9 mouse cellular contexts compared by ENCODE assay signal in the genomic region with DNA sequence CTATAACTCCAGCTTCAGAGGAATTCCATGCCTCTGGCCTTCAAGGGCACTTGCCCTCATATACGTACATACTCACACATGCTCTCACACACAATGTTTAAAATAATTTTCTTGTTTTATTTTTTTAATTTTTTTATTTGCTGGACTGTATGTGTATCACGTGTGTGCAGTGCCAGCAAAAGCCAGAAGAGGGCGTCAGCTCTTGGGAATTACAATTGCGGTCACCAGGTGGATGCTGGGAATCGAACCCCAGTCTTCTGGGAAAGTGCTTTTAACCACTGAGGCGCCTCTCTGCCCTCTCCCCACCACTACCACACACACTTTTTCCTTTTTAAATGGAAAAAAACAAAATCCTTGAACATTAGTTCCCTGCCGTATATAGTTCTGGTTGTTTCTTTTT. TPM values are rescaled to one million over a fixed set of nuclear protein-coding genes. Genes with fewer than 3 reads are reported as not detected.
DNase-seq lines count a peak whose midpoint lies in the region; ATAC-seq and TF ChIP-seq lines count a peak whose summit lies in the region.
"Had no signal": no experiment of that assay in that cellular context is flagged by ENCODE, and none has a peak within 500 bp of the region (broad histone marks: within the 10 kb centered on the region; RNA-seq: fewer than 3 reads in every experiment).

No protein-coding gene starts in this region.

- H3K27me3 ChIP-seq in heart, embryonic 12.5 days (replicated peaks) = peaks cover 76% of the 10 kb centered on the region
- H3K27me3 ChIP-seq in heart, postnatal 0 days (ENCODE audit: control insufficient read depth, insufficient read depth, low read length) = peaks cover 50% of the 10 kb centered on the region
- H3K27me3 ChIP-seq in midbrain, embryonic 15.5 days (replicated peaks) = no peaks in the 10 kb centered on the region; the same call in 1 of the 2 replicates

- no peak overlapping the region for H3K27ac ChIP-seq in heart, embryonic 12.5 days (ENCODE audit: poor library complexity, severe bottlenecking)
- no peak overlapping the region for H3K27ac ChIP-seq in heart, postnatal 0 days (ENCODE audit: low read depth)
- H3K27ac ChIP-seq in midbrain, embryonic 15.5 days = peak overlapping the region; percentile 90; the same call in 1 of the 2 replicates
- H3K27ac ChIP-seq: liver, embryonic 14.5 days had no signal

- TF ChIP-seq EP300 in heart, postnatal 0 days (IDR thresholded peaks at IDR 0.05; ENCODE audit: low read depth) = no peak

- H3K4me3 ChIP-seq in heart, embryonic 12.5 days = no peak overlapping the region; the same call in 1 of the 2 replicates
- no peak overlapping the region for H3K4me3 ChIP-seq in heart, postnatal 0 days (ENCODE audit: low read depth, low read length)
- 0 out of 2 replicates have a peak overlapping the region, but pooled peaks have one; percentile 48 for H3K4me3 ChIP-seq in midbrain, embryonic 15.5 days

- H3K36me3 ChIP-seq in heart, embryonic 12.5 days = no peaks in the 10 kb centered on the region
- no peaks in the 10 kb centered on the region for H3K36me3 ChIP-seq in heart, postnatal 0 days (replicated peaks; ENCODE audit: control insufficient read depth, insufficient read depth, low read length)
- no peaks in the 10 kb centered on the region for H3K36me3 ChIP-seq in midbrain, embryonic 15.5 days (replicated peaks)

- no peak for ATAC-seq in heart, embryonic 12.5 days (ENCODE audit: insufficient number of reproducible peaks, low FRiP score)
- no peak for ATAC-seq in heart, postnatal 0 days (ENCODE audit: insufficient read depth, low read depth)
- ATAC-seq in midbrain, embryonic 15.5 days (replicated peaks) = 0 out of 2 replicates have a peak, but pooled peaks have one; percentile 8

- TF ChIP-seq CTCF in heart, postnatal 0 days (IDR thresholded peaks at IDR 0.05; ENCODE audit: low read depth) = no peak

- peaks cover 13% of the 10 kb centered on the region; the same call in 1 of the 2 replicates for H3K4me1 ChIP-seq in heart, embryonic 12.5 days (replicated peaks)
- H3K4me1 ChIP-seq in heart, postnatal 0 days (ENCODE audit: control insufficient read depth, insufficient read depth) = peaks cover 6% of the 10 kb centered on the region
- H3K4me1 ChIP-seq in midbrain, embryonic 15.5 days = peaks cover 10% of the 10 kb centered on the region

- 0 out of 2 replicates have a peak, but pooled peaks cover 3% of the 10 kb centered on the region for H3K9me3 ChIP-seq in heart, embryonic 12.5 days (replicated peaks)
- H3K9me3 ChIP-seq in heart, postnatal 0 days (replicated peaks; ENCODE audit: control insufficient read depth, low read length) = no peaks in the 10 kb centered on the region
- H3K9me3 ChIP-seq in midbrain, embryonic 15.5 days = no peaks in the 10 kb centered on the region

- WGBS in heart, embryonic 12.5 days = 81% methylated on average over 7 of the region's 7 CpGs
- 86% methylated on average over 7 of the region's 7 CpGs for WGBS in heart, postnatal 0 days
- WGBS in midbrain, embryonic 15.5 days = 93% methylated on average over 7 of the region's 7 CpGs

- H3K9ac ChIP-seq in heart, embryonic 12.5 days = no peak overlapping the region
- no peak overlapping the region for H3K9ac ChIP-seq in heart, postnatal 0 days (replicated peaks; ENCODE audit: low read depth, low read length)
- no peak overlapping the region for H3K9ac ChIP-seq in midbrain, embryonic 15.5 days
- H3K9ac ChIP-seq: liver, embryonic 14.5 days had no signal

- no peak for DNase-seq in heart, adult 8-10 months (ENCODE audit: low spot score)
- DNase-seq in cerebellum, adult 8-10 months = peak; percentile 52
- DNase-seq in heart, postnatal 0 days (ENCODE audit: low spot score) = no peak
- DNase-seq in thymus, postnatal 4 days = no peak
- DNase-seq in right cerebral cortex, postnatal 25 days = no peak
- DNase-seq in adipocyte (ENCODE audit: low spot score) = no peak

- peak overlapping the region; percentile 91 for H3K4me2 ChIP-seq in heart, embryonic 12.5 days
- peak overlapping the region; percentile 84; the same call in 1 of the 2 replicates for H3K4me2 ChIP-seq in heart, postnatal 0 days (ENCODE audit: low read depth, low read length)
- H3K4me2 ChIP-seq in midbrain, embryonic 15.5 days = peak overlapping the region; percentile 67

RNA-seq across cellular contexts. Expression of a gene that starts 12.5 kb away (rescaled TPM):
- polyA plus RNA-seq in heart, embryonic 12.5 days (2016; fragmentation: Nextera tagmentation; extraction: Ambion mirVana) = 0.20 and 0.44 TPM in 2 replicates
- total RNA-seq in heart, adult 8-10 months (2022) = under 1 TPM in 2 of 4 experiments, not detected in 2; 0.16 to 0.20 TPM
- 0.34 TPM in 1 of 2 replicates, not detected in the other for total RNA-seq in heart, postnatal 0 days (2014; rRNA removed; ENCODE audit: low replicate concordance)
- 0.07 and 0.12 TPM in 2 replicates for polyA plus RNA-seq in heart, postnatal 0 days (2015; fragmentation: Nextera tagmentation; extraction: Ambion mirVana)
- polyA plus RNA-seq in midbrain, embryonic 15.5 days (2015; fragmentation: Nextera tagmentation; extraction: Ambion mirVana) = 0.31 and 0.49 TPM in 2 replicates

RNA-seq across cellular contexts. Expression of a gene that starts 19.6 kb away (rescaled TPM):
- 0.11 and 0.62 TPM in 2 replicates for polyA plus RNA-seq in heart, embryonic 12.5 days (2016; fragmentation: Nextera tagmentation; extraction: Ambion mirVana)
- under 1 TPM in 3 of 4 experiments, not detected in 1; 0.06 to 0.34 (median 0.11) TPM for total RNA-seq in heart, adult 8-10 months (2022)
- total RNA-seq in heart, postnatal 0 days (2014; rRNA removed; ENCODE audit: low replicate concordance) = 0.15 TPM in 1 of 2 replicates, not detected in the other
- polyA plus RNA-seq in heart, postnatal 0 days (2015; fragmentation: Nextera tagmentation; extraction: Ambion mirVana) = 0.12 and 0.25 TPM in 2 replicates
- 1.6 and 1.7 TPM in 2 replicates for polyA plus RNA-seq in midbrain, embryonic 15.5 days (2015; fragmentation: Nextera tagmentation; extraction: Ambion mirVana)
- polyA plus RNA-seq: liver, embryonic 14.5 days had no signal

RNA-seq across cellular contexts. Expression of a gene that starts 42.1 kb away (rescaled TPM):
- 35.8 and 38.5 TPM in 2 replicates for polyA plus RNA-seq in heart, embryonic 12.5 days (2016; fragmentation: Nextera tagmentation; extraction: Ambion mirVana)
- 100 to 1,000 TPM in 2 of 4 experiments, 10 to 100 TPM in 2; 92.4 to 111 (median 101) TPM for total RNA-seq in heart, adult 8-10 months (2022)
- 43.5 and 72.4 TPM in 2 replicates for total RNA-seq in heart, postnatal 0 days (2014; rRNA removed; ENCODE audit: low replicate concordance)
- 75.4 and 76.2 TPM in 2 replicates for polyA plus RNA-seq in heart, postnatal 0 days (2015; fragmentation: Nextera tagmentation; extraction: Ambion mirVana)
- 56.1 and 62.6 TPM in 2 replicates for polyA plus RNA-seq in midbrain, embryonic 15.5 days (2015; fragmentation: Nextera tagmentation; extraction: Ambion mirVana)
